Mouse (Mus musculus) R1 (cell line): Measurements from ENCODE around the gene Tbata.

Experiments
- DNase-seq: peaks from one replicate; pipeline ENCODE4 v3.0.0-alpha.2; 2018; ENCODE audit warnings: low read depth, low spot score

The Tbata gene

GRCm38 (mm10) chr10:61167333-61168096, 4.2 kb upstream of the Tbata start:
- DNase-seq = no peak

DNA sequence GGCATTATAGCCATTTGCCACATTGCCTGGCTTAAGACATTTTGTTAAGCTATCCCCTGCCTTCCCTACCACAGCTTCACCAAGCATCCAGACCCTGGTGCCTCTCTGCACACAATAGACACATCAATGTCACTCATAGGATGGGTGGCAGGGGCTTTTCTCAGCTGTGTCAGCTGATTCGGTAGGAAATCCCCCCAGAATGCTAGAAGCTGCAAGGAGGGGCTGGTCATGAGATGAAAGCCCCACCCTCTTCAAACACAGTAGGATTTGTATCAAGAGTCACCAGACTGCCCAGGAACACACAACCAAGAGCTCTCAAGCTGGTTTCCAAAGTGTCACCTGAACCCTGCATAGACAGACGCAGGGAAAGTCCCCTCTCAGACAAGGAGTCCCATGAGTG, 3.4 kb upstream of the Tbata start:
- no peak for DNase-seq

DNA sequence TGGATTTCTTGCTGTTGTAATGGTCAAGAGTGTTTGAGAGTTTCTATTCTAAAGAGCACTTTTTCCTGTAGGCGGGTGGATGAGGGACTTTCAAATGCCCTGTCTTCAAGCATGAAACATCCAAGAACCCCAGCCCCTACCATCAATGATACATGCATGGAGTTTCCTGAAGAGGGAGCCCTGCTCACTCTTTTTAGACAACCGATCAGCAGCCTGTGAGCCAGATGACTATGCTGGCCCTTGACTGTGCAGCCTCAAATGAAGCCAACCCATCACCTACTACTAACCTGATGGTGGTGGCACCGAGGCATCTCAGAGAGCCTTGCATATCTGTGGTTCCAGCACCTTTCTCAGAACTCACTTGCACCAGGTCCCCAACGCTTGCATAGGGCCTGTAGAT, 742 bp downstream of the Tbata start:
- peak; percentile 38 for DNase-seq

DNA sequence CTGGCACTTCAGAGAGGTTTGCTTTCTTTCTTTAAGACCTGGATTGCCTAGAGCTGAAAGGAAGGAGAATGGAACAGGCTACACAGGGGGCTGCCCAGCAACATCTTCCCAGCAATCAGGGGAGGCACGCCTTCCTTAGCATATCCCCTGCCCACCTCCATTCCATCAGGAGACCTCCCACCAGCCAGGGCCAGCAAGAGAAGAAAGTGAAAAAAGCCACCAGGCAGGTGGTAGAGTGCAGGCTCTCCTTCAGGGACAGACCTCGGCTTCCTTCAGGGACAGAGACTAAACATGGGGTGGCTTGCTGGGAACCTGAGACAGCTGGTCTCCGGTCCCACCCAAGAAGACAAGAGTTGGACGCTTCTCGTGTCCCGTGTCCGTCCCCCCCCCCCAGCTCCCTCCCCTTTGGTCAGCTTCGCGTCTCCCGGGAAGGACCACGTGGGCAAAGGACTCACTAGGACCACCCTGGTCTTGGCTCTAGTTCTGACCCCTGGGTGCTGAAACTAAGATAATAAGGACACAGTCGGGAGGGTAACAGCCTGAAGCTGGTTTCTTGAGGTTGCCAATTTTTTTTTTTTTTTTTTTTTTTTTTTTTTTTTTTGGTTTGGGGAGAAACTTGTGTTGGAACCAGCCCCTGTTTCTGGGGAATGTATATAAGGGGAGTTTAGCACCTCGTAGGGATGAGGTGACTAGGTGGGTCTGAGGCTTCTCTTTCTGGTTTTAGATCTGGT, 3.1 kb downstream of the Tbata start:
- DNase-seq = no peak

DNA sequence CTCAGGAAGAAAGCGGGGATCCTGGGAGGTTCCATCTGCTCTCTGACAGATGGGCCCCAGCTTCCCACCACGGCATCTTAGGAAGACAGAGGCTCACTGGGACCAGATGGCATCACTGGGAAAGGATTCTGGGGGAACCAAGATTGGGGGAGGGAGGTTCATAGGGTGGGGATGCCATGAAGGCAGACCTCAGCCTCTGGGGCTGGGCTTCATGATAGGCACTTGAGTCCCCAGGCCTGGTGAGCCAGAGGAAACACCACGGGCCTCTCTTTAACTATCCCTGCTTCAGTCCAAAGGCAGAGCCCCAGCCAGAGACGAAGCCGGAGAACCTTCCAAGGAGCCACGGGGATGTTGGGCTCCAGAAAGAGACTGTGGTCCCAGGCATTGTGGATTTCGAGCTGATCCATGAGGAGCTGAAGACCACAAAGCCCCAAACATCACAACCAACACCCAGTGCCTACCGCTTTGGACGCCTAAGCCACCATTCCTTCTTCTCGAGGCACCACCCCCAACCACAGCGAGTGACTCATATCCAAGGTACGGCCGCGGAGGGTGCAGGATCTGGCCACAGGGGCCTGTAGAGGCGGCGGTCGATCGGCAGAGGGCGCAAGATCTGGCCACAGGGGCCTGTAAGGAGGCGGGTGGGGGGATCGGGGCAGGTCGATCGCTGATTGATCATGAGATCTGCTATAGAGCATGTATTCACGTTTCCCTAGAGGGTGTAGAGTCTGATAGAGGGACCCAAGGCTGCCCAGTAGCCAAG, 3.9 kb downstream of the Tbata start:
- DNase-seq = peak; percentile 84

DNA sequence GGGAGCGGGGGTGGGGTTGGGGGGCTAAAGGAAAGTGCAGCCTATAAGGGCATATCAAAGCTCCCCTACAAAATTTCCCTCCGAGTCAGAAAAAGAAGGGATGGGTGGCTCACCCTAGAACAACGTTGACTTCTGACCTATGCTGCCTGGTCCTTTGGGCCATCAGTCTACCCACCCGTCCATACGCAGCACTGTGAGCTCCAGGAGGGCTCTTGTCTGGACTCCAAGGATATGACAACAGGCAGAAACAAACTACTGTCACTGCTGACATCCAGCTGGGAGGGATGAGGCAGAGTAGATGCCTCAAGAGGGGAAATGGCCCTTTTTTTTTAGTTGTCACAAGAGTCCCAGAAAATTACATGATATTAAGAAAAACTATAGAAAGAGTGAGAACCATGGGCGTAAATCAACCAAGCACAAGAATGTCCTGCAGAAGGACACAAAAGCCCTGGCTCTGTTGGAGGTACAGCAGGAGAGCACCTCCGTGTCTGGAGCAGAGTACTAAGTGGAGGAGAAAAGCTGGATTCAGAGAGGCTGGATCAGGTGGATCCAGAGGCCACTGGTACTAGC, 4.6 kb downstream of the Tbata start:
- DNase-seq = no peak

DNA sequence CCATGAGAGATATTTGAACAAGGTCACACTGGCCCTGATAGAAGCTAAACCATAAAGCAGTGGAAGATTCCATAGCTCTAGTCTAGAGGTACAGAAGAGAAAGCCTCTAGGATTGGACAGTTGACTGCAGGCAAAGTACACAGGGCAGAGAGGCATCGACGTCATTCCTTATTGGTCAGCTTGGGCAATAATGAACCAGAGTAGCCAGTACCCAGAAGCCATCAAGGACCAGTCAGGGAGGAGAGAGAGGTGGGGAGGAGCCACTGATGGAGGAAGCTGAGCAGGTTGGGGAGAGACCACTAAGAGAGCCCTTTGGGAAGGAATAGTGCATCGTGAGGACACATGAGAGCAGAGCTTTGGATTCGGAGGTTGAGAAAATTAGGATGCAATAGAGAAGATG, 6.0 kb downstream of the Tbata start:
- no peak for DNase-seq

DNA sequence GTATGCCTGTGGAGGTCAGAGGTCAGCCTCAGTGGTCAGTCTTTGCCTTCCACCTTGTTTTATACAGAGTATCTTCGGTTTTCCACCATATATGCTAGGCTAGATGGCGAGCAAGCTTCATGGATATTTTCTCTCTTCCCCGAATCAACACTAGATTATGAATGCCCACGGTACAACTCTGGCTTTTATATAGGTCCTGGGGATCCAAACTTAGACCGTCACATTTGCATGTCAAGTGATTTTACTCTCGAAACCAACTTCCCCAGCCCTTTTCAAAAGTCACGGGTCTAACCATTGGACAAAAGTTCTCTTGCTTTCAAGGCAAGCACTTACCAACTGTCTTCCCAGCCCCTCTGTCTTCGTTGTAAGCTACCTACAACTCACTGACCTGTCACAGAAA, 6.9 kb downstream of the Tbata start:
- DNase-seq = no peak

DNA sequence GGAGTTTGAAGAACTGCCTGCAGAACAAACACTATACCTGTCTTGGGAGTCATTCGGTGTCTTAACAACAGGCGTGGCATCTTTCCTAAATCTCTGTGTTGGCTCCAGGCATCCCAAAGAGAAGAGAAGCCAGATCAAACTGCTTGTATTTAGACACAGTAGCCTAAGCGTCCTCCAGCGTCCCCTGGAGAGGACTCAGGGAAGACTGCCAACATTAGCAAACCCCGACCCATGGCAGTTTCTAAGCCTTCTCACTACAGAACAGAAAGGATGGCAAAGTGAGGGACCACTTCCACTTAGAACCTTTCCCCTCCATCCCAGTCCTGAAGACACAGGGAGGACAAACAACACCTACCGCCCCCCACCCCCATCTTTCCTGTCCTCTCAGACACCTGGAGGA, 8.2 kb downstream of the Tbata start:
- DNase-seq = no peak

GRCm38 (mm10) chr10:61187001-61187400, 15.2 kb downstream of the Tbata start:
- no peak for DNase-seq

DNA sequence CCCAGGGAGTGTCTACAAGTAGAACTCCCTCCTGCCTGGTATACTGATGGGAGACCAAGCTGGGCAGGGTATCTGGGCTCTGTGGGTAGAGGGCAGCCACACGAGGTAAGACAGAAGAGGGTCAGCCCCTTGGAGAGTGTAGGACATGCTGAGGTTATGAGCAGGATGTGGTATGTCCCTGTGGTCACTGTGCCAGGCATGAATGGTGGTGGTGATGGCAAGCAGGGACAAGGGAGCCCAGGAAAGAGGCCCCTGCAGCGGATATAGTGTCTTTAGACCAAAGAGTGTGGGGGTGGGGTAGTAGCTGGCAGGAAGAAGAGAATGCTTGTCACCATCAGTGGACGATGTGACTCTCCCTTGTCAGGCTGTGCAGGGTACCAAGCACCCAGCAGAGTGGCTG, 16.3 kb downstream of the Tbata start:
- no peak for DNase-seq

DNA sequence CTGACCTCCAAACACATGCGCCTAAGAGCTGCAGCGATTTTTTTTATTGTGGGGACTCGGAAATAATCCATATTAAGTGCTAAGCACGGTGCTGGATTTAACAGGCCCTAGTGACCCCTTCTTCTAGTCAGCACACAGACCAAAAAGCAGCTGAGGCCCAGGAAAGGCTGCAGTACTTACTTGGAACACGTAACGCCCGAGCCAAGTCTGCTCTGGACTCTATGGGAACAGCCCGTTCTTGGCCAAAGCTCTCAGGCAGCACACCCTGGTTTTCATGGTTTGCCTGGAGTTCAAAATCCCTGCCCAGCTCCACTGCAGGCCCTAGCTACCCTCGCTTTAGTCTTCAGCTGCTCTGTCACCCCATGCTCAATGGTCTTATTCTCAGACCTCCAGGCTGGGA, 22.9 kb downstream of the Tbata start:
- no peak for DNase-seq

- DNase-seq = no peak
Observed at GRCm38 (mm10) chr10:61195216-61195615, 23.5 kb downstream of the Tbata start.

GRCm38 (mm10) chr10:61195718-61196291, 24.1 kb downstream of the Tbata start:
- no peak for DNase-seq

DNA sequence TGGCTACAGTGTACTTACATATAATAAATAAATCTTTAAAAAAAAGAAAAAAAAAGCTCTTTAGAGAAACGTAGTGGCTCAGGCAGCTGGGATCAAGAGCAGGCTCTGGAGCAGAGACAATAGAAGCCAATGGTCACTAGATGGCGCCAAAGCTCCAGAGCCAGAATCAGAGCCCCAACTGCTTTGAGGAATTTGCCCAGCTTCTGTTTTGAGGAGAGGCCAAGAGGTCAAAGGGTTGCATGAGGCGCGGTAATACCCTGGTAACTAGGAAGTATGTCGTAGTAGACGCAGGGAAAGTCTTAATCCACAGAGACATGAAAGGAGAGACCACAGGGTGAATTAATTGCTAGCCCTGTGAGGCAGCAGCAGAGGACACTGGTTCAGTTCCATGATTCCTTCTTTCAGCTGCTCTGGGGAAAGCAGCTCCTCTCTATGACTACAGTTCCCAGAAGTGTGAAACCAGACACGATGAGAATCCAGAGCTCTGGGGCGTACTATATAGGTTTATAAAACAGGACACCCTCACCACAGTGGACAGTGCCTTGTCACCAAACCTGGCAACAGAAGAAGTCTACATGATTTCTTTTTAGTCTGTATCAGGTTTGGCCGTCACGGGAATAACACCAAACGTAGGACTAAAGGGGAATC, 27.9 kb downstream of the Tbata start:
- peak; percentile 91 for DNase-seq

- no peak for DNase-seq
Observed at GRCm38 (mm10) chr10:61200232-61200820, 28.6 kb downstream of the Tbata start.

GRCm38 (mm10) chr10:61200998-61201397, 29.2 kb downstream of the Tbata start:
- DNase-seq = peak; percentile 53

GRCm38 (mm10) chr10:61201596-61202318, 30.0 kb downstream of the Tbata start:
- DNase-seq = no peak

- no peak for DNase-seq
Observed at GRCm38 (mm10) chr10:61203930-61204329, 32.2 kb downstream of the Tbata start.

DNA sequence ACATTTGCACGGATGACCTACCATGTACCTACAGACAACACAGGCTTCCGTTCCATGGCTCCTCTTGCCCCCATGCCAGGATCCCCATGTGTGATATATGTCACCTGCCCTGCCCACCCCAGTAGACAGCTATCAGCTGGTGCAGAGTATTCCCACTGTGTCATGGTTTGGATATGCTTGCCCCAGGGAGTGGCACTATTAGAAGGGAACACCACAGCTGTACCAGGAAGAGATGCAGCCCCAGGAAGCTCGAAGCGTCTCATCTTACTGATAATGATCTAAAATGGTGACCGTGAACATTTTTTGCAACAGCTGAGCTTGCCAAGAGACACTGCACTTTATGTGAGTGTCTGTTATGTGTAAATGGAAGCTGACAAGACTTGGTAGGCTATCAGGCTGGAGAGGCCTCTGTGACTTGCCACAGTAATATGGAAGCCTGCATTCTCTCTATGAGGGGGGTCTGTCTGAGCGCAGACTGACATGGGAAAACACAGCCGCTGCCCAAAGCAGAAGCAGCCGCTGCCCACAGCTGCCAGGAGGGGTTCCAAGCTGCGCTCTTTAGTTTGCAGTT, 36.4 kb downstream of the Tbata start:
- no peak for DNase-seq
